Mouse (Mus musculus): ENCODE measurements around the gene Olfr1395. TPM values are rescaled to one million over a fixed set of nuclear protein-coding genes. Genes with fewer than 3 reads are reported as not detected.

Olfr1395 gene
- polyA plus RNA-seq, 1 experiment from 2014 or later, result not detected

DNA sequence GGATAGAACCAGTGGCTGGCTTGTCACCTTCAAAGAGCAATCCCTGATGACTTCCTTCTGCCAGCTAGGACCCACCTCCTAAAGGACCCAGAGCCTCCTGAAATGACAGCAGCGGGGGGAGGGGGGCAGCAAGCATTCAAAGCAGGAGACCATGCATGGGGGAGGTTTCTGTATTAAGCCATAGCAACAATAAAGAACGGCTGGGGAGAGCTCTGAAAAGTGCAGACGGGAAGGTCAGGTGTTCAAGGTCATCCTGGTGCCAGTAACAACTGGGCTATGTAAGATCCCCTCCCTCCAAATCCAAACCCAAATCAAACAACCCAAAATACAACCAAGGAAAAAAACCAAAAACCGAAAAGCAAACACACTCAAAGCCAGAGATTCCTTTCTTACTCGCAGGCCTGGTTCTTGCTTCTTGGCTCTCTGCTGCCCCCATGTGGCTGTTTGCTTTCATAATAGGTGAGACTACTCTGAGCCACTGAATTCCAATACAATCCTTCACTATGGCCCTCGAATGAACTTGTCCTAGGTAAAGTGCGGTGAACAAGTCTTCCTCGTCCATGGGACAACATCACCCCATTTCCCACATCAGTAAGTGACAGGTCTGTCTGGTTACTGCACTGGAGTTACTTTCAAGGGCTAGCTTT is 38.9 kb upstream of the Olfr1395 start:
- Histone ChIP-seq H3K36me3 (replicated peaks; ENCODE audit: insufficient read depth, low read length) (0 out of 2 replicates have a peak, but pooled peaks cover 2% of the 10 kb centered on the region), H3K4me1 (ENCODE audit: insufficient read depth) (peaks cover 11% of the 10 kb centered on the region), H3K27ac (ENCODE audit: low read depth) (0 out of 2 replicates have a peak overlapping the region, but pooled peaks have one; percentile 32), H3K4me3 (ENCODE audit: low read depth, low read length) (no peak overlapping the region), H3K9ac (replicated peaks) (no peak overlapping the region), H3K27me3 (ENCODE audit: insufficient read depth, low read length) (no peaks in the 10 kb centered on the region), H3K9me3 (ENCODE audit: low read length) (no peaks in the 10 kb centered on the region), H3K4me2 (ENCODE audit: low read depth, low read length) (no peak overlapping the region)
- DNase-seq (peak; percentile 93), ATAC-seq (peak; percentile 70)
- WGBS (ENCODE audit: insufficient replicate concordance), result 15% methylated on average over 8 of the region's 8 CpGs
- TF ChIP-seq EP300 (IDR thresholded peaks at IDR 0.05; ENCODE audit: low read depth) (peak; percentile 46), CTCF (IDR thresholded peaks at IDR 0.05; ENCODE audit: low read depth) (peak; percentile 97)

DNA sequence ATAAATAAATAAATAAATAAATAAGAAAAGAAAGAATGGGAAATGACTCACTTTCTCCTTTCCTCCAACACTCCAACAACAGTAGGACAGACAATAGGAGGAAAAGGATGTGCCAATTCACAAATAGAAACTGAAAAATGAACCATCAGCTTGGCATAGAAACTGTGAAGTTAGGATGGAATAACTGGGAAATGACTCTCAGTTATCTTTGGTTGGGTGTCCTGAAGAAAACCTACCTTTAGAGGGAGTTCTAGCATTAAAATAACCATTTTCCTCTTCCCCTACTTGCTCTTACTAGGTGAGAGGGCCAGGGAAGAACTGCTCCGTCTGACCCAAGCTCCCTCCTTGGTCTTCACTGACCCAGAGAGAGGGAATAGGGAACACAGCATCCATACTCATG is 36.3 kb upstream of the Olfr1395 start:
- WGBS (ENCODE audit: insufficient replicate concordance), result 72% methylated on average over 1 of the region's 1 CpGs
- H3K36me3 ChIP-seq (replicated peaks; ENCODE audit: insufficient read depth, low read length), result no peaks in the 10 kb centered on the region
- H3K4me3 ChIP-seq (ENCODE audit: low read depth, low read length), result no peak overlapping the region
- H3K4me2 ChIP-seq (ENCODE audit: low read depth, low read length), result no peak overlapping the region
- peaks cover 8% of the 10 kb centered on the region for H3K4me1 ChIP-seq (ENCODE audit: insufficient read depth)
- H3K9me3 ChIP-seq (ENCODE audit: low read length), result no peaks in the 10 kb centered on the region
- ATAC-seq, result peak; percentile 9; the same call in 1 of the 2 replicates
- no peak for TF ChIP-seq CTCF (IDR thresholded peaks at IDR 0.05; ENCODE audit: low read depth)
- 0 out of 2 replicates have a peak, but pooled peaks have one; percentile 31 for TF ChIP-seq EP300 (IDR thresholded peaks at IDR 0.05; ENCODE audit: low read depth)
- H3K27me3 ChIP-seq (ENCODE audit: insufficient read depth, low read length), result no peaks in the 10 kb centered on the region
- no peak overlapping the region for H3K9ac ChIP-seq (replicated peaks)
- H3K27ac ChIP-seq (ENCODE audit: low read depth), result no peak overlapping the region
- DNase-seq, result no peak

DNA sequence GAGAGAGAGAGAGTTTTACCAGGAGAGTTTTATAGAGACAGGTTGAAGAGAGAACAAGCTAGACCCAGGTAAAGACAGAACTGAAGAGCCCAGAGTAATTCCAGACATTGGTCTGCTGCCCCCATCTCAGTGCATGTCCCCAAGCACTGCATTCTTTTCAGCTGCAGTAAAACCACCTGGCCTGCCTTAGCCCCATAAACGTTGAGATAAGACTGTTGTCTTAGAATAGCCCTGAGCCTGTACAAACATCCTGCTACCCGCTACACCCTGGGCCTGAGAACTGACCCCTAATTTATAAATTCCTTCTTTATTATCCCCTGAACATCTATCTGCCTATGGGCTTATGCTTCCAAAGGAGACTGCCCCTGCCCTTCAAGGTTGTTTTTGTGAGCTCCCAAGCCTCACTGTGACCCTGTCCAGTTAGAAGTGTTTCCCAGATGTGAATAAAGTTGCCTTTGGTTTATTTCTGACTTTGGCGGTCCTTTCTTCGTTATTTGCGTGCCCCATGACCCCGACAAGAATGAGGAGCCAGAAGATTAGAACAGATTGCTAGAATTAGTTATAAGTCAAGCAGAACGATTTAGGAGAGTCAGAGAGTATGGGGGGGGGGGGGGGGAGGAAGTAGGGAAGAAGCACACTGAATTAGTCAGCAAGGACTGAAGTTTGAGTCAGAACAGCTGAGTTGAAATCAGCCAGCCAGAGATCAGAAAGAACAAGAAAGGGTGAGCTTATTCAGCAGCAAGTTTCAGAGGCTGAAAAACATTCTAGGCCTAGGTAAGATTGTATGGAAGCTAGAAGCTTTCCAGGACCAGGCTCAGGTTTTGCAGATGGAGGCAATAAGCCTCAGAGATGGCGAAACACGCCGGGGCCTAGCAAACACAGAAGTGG is 34.2 kb upstream of the Olfr1395 start:
- 63% methylated on average over 10 of the region's 10 CpGs for WGBS (ENCODE audit: insufficient replicate concordance)
- H3K4me3 ChIP-seq (ENCODE audit: low read depth, low read length), result no peak overlapping the region
- DNase-seq (no peak), ATAC-seq (no peak)
- no peaks in the 10 kb centered on the region for H3K36me3 ChIP-seq (replicated peaks; ENCODE audit: insufficient read depth, low read length)
- H3K9me3 ChIP-seq (ENCODE audit: low read length), result no peaks in the 10 kb centered on the region
- no peaks in the 10 kb centered on the region for H3K27me3 ChIP-seq (ENCODE audit: insufficient read depth, low read length)
- TF ChIP-seq EP300 (IDR thresholded peaks at IDR 0.05; ENCODE audit: low read depth) (no peak), CTCF (IDR thresholded peaks at IDR 0.05; ENCODE audit: low read depth) (no peak)
- H3K4me1 ChIP-seq (ENCODE audit: insufficient read depth), result peaks cover 3% of the 10 kb centered on the region; the same call in 1 of the 2 replicates
- no peak overlapping the region for H3K27ac ChIP-seq (ENCODE audit: low read depth)
- no peak overlapping the region for H3K9ac ChIP-seq (replicated peaks)
- H3K4me2 ChIP-seq (ENCODE audit: low read depth, low read length), result no peak overlapping the region

DNA sequence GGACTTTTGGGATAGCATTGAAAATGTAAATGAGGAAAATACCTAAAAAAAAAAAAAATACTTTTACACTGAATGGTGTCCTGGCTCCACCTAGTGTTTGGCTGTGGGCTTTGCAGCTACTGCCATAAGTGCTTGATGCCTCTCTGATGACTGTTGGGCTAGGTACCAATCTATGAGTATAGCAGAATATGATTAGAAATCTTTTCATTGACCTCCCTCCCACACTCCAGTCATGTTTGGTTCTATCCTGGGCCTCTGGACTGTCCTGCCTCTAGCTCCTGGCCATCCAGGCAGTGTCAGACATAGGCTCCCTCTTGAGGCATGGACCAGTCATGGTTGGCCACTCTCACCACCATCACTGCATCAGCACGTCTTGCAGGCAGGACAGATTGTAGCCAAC is 33.2 kb upstream of the Olfr1395 start:
- Histone ChIP-seq H3K9ac (replicated peaks) (no peak overlapping the region), H3K27me3 (ENCODE audit: insufficient read depth, low read length) (no peaks in the 10 kb centered on the region), H3K27ac (ENCODE audit: low read depth) (no peak overlapping the region), H3K36me3 (replicated peaks; ENCODE audit: insufficient read depth, low read length) (no peaks in the 10 kb centered on the region), H3K9me3 (ENCODE audit: low read length) (no peaks in the 10 kb centered on the region), H3K4me3 (ENCODE audit: low read depth, low read length) (no peak overlapping the region), H3K4me1 (ENCODE audit: insufficient read depth) (no peaks in the 10 kb centered on the region), H3K4me2 (ENCODE audit: low read depth, low read length) (no peak overlapping the region)
- ATAC-seq, result no peak
- DNase-seq, result peak; percentile 61
- WGBS (ENCODE audit: insufficient replicate concordance), result 19% methylated on average over 1 of the region's 1 CpGs
- TF ChIP-seq CTCF (IDR thresholded peaks at IDR 0.05; ENCODE audit: low read depth) (peak; percentile 78), EP300 (IDR thresholded peaks at IDR 0.05; ENCODE audit: low read depth) (no peak)

DNA sequence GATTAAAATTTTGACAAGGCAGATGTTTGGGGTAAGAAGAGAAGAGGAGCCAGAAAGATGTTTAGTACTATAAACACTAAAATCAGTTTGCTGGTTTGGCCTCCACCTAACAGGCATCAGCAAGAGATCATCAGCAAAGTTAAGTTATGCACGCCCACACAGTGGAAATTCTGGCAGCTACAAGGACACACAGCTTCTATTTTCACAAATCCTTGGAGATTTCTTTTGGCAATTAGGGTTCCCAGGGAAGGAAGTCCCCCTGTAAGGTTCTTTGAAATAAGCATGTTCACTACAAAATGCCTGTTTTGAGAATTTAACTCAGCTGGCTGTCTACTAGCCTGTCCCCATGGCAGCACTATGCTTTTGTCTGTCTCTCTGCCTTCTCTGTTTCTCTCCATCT is 31.1 kb upstream of the Olfr1395 start:
- ATAC-seq, result no peak
- TF ChIP-seq EP300 (IDR thresholded peaks at IDR 0.05; ENCODE audit: low read depth) (no peak), CTCF (IDR thresholded peaks at IDR 0.05; ENCODE audit: low read depth) (no peak)
- H3K9ac ChIP-seq (replicated peaks), result no peak overlapping the region

DNA sequence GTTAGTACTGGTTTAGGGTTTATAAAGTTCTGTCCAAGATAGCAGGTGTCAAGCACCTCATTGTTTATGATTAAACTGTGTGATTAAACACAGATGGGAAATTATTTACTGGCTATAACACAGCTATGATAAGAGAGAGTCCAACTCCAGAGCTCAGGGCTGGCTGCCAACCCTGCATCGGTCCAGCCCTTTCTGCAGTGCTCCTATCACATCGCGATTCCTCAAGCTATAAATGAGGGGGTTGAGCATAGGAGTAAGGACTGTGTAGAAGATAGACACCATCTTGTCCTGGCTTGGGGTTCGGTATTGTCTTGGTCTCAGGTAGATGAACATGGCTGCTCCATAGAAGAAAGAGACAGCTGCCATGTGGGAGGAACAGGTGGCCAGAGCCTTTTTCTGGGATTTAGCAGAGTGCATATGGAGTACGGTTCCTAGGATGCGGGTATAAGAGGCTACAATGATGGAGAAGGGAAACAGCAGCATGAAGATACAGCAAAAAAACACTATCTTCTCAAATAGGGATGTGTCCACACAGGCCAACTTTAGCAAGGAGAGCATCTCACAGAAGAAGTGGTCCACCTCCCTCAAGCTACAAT is 29.4 kb upstream of the Olfr1395 start:
- Histone ChIP-seq H3K4me1 (ENCODE audit: insufficient read depth) (no peaks in the 10 kb centered on the region), H3K9ac (replicated peaks) (no peak overlapping the region), H3K9me3 (ENCODE audit: low read length) (no peaks in the 10 kb centered on the region), H3K27me3 (ENCODE audit: insufficient read depth, low read length) (no peaks in the 10 kb centered on the region), H3K36me3 (replicated peaks; ENCODE audit: insufficient read depth, low read length) (no peaks in the 10 kb centered on the region), H3K27ac (ENCODE audit: low read depth) (no peak overlapping the region), H3K4me2 (ENCODE audit: low read depth, low read length) (no peak overlapping the region), H3K4me3 (ENCODE audit: low read depth, low read length) (no peak overlapping the region)
- no peak for ATAC-seq
- no peak for DNase-seq
- WGBS (ENCODE audit: insufficient replicate concordance), result 75% methylated on average over 6 of the region's 6 CpGs
- no peak for TF ChIP-seq CTCF (IDR thresholded peaks at IDR 0.05; ENCODE audit: low read depth)
- TF ChIP-seq EP300 (IDR thresholded peaks at IDR 0.05; ENCODE audit: low read depth), result no peak

More for the DNA sequence above, 31.1 kb upstream of the Olfr1395 start:
- 60% methylated on average over 1 of the region's 1 CpGs for WGBS (ENCODE audit: insufficient replicate concordance)
- H3K4me1 ChIP-seq (ENCODE audit: insufficient read depth), result no peaks in the 10 kb centered on the region
- no peak overlapping the region for H3K4me3 ChIP-seq (ENCODE audit: low read depth, low read length)
- H3K27ac ChIP-seq (ENCODE audit: low read depth), result no peak overlapping the region
- H3K27me3 ChIP-seq (ENCODE audit: insufficient read depth, low read length), result no peaks in the 10 kb centered on the region
- DNase-seq, result no peak
- no peaks in the 10 kb centered on the region for H3K36me3 ChIP-seq (replicated peaks; ENCODE audit: insufficient read depth, low read length)
- no peak overlapping the region for H3K4me2 ChIP-seq (ENCODE audit: low read depth, low read length)
- no peaks in the 10 kb centered on the region for H3K9me3 ChIP-seq (ENCODE audit: low read length)
